Mouse (Mus musculus): Measurements from ENCODE around the gene Clip2. TPM values are rescaled to one million over a fixed set of nuclear protein-coding genes. Genes with fewer than 3 reads are reported as not detected.
A peak's percentile ranks its signal among the peaks of the same experiment; 100 is the strongest.

The Clip2 gene
- polyA plus RNA-seq, 1 experiment from 2014 or later, result 16.7 TPM

- H3K36me3 ChIP-seq (ENCODE audit: control insufficient read depth, insufficient read depth, low read length), result peaks cover 53% of the 10 kb centered on the region
- no peak overlapping the region for H3K27ac ChIP-seq (ENCODE audit: low read length)
- ATAC-seq, result peak; percentile 37; the same call in 1 of the 2 replicates
Measured at GRCm38 (mm10) chr5:134494142-134494541, 58.1 kb downstream of the Clip2 start.

GRCm38 (mm10) chr5:134492956-134493355 is 59.3 kb downstream of the Clip2 start:
- no peak overlapping the region for H3K4me2 ChIP-seq (ENCODE audit: low read length)
- ATAC-seq, result no peak
- H3K9me3 ChIP-seq (replicated peaks; ENCODE audit: control insufficient read depth, low read length, poor library complexity, severe bottlenecking), result no peaks in the 10 kb centered on the region
- H3K36me3 ChIP-seq (ENCODE audit: control insufficient read depth, insufficient read depth, low read length), result peaks cover 50% of the 10 kb centered on the region
- H3K4me1 ChIP-seq (ENCODE audit: control insufficient read depth, insufficient read depth, low read length), result no peaks in the 10 kb centered on the region
- no peak overlapping the region for H3K27ac ChIP-seq (ENCODE audit: low read length)
- WGBS, result 97% methylated on average over 4 of the region's 4 CpGs
- H3K27me3 ChIP-seq (ENCODE audit: control insufficient read depth, insufficient read depth, low read depth, low read length), result no peaks in the 10 kb centered on the region
- H3K4me3 ChIP-seq (ENCODE audit: low read depth, low read length), result no peak overlapping the region
- H3K9ac ChIP-seq (ENCODE audit: low read depth, low read length), result no peak overlapping the region

More at GRCm38 (mm10) chr5:134494142-134494541, 58.1 kb downstream of the Clip2 start:
- no peaks in the 10 kb centered on the region for H3K4me1 ChIP-seq (ENCODE audit: control insufficient read depth, insufficient read depth, low read length)
- no peak overlapping the region for H3K4me3 ChIP-seq (ENCODE audit: low read depth, low read length)
- 54% methylated on average over 11 of the region's 11 CpGs for WGBS
- H3K9me3 ChIP-seq (replicated peaks; ENCODE audit: control insufficient read depth, low read length, poor library complexity, severe bottlenecking), result no peaks in the 10 kb centered on the region
- no peak overlapping the region for H3K9ac ChIP-seq (ENCODE audit: low read depth, low read length)
- H3K4me2 ChIP-seq (ENCODE audit: low read length), result no peak overlapping the region
- H3K27me3 ChIP-seq (ENCODE audit: control insufficient read depth, insufficient read depth, low read depth, low read length), result no peaks in the 10 kb centered on the region

- H3K4me1 ChIP-seq (ENCODE audit: control insufficient read depth, insufficient read depth, low read length), result no peaks in the 10 kb centered on the region
- no peaks in the 10 kb centered on the region for H3K27me3 ChIP-seq (ENCODE audit: control insufficient read depth, insufficient read depth, low read depth, low read length)
- H3K27ac ChIP-seq (ENCODE audit: low read length), result no peak overlapping the region
- no peak overlapping the region for H3K4me2 ChIP-seq (ENCODE audit: low read length)
- H3K9ac ChIP-seq (ENCODE audit: low read depth, low read length), result no peak overlapping the region
- H3K9me3 ChIP-seq (replicated peaks; ENCODE audit: control insufficient read depth, low read length, poor library complexity, severe bottlenecking), result no peaks in the 10 kb centered on the region
- WGBS, result 27% methylated on average over 18 of the region's 18 CpGs
- no peak overlapping the region for H3K4me3 ChIP-seq (ENCODE audit: low read depth, low read length)
- ATAC-seq, result no peak
- peaks cover 39% of the 10 kb centered on the region for H3K36me3 ChIP-seq (ENCODE audit: control insufficient read depth, insufficient read depth, low read length)
Measured at GRCm38 (mm10) chr5:134491712-134492417, 60.4 kb downstream of the Clip2 start.

GRCm38 (mm10) chr5:134491206-134491605 is 61.0 kb downstream of the Clip2 start:
- no peak overlapping the region for H3K9ac ChIP-seq (ENCODE audit: low read depth, low read length)
- H3K4me3 ChIP-seq (ENCODE audit: low read depth, low read length), result no peak overlapping the region
- no peaks in the 10 kb centered on the region for H3K9me3 ChIP-seq (replicated peaks; ENCODE audit: control insufficient read depth, low read length, poor library complexity, severe bottlenecking)
- no peak for ATAC-seq
- 89% methylated on average over 2 of the region's 2 CpGs for whole genome bisulfite sequencing
- no peaks in the 10 kb centered on the region for H3K27me3 ChIP-seq (ENCODE audit: control insufficient read depth, insufficient read depth, low read depth, low read length)
- no peak overlapping the region for H3K4me2 ChIP-seq (ENCODE audit: low read length)
- no peak overlapping the region for H3K27ac ChIP-seq (ENCODE audit: low read length)
- H3K4me1 ChIP-seq (ENCODE audit: control insufficient read depth, insufficient read depth, low read length), result no peaks in the 10 kb centered on the region
- H3K36me3 ChIP-seq (ENCODE audit: control insufficient read depth, insufficient read depth, low read length), result peaks cover 35% of the 10 kb centered on the region

GRCm38 (mm10) chr5:134490465-134490864 is 61.8 kb downstream of the Clip2 start:
- ATAC-seq, result no peak
- Histone ChIP-seq H3K27ac (ENCODE audit: low read length) (no peak overlapping the region), H3K4me3 (ENCODE audit: low read depth, low read length) (no peak overlapping the region), H3K4me1 (ENCODE audit: control insufficient read depth, insufficient read depth, low read length) (no peaks in the 10 kb centered on the region), H3K9me3 (replicated peaks; ENCODE audit: control insufficient read depth, low read length, poor library complexity, severe bottlenecking) (no peaks in the 10 kb centered on the region), H3K27me3 (ENCODE audit: control insufficient read depth, insufficient read depth, low read depth, low read length) (no peaks in the 10 kb centered on the region), H3K4me2 (ENCODE audit: low read length) (no peak overlapping the region), H3K9ac (ENCODE audit: low read depth, low read length) (no peak overlapping the region), H3K36me3 (ENCODE audit: control insufficient read depth, insufficient read depth, low read length) (peaks cover 28% of the 10 kb centered on the region)
- 86% methylated on average over 12 of the region's 12 CpGs for whole genome bisulfite sequencing

- no peaks in the 10 kb centered on the region for H3K4me1 ChIP-seq (ENCODE audit: control insufficient read depth, insufficient read depth, low read length)
- 29% methylated on average over 9 of the region's 9 CpGs for WGBS
- H3K27ac ChIP-seq (ENCODE audit: low read length), result no peak overlapping the region; the same call in 1 of the 2 replicates
- peaks cover 22% of the 10 kb centered on the region for H3K36me3 ChIP-seq (ENCODE audit: control insufficient read depth, insufficient read depth, low read length)
- no peak for ATAC-seq
- H3K4me3 ChIP-seq (ENCODE audit: low read depth, low read length), result no peak overlapping the region
- H3K9ac ChIP-seq (ENCODE audit: low read depth, low read length), result no peak overlapping the region
- no peak overlapping the region for H3K4me2 ChIP-seq (ENCODE audit: low read length)
- H3K9me3 ChIP-seq (replicated peaks; ENCODE audit: control insufficient read depth, low read length, poor library complexity, severe bottlenecking), result no peaks in the 10 kb centered on the region
- H3K27me3 ChIP-seq (ENCODE audit: control insufficient read depth, insufficient read depth, low read depth, low read length), result no peaks in the 10 kb centered on the region
Measured at GRCm38 (mm10) chr5:134489583-134489982, 62.7 kb downstream of the Clip2 start.

- Histone ChIP-seq H3K27me3 (ENCODE audit: control insufficient read depth, insufficient read depth, low read depth, low read length) (no peaks in the 10 kb centered on the region), H3K4me3 (ENCODE audit: low read depth, low read length) (no peak overlapping the region), H3K4me2 (ENCODE audit: low read length) (no peak overlapping the region), H3K4me1 (ENCODE audit: control insufficient read depth, insufficient read depth, low read length) (no peaks in the 10 kb centered on the region), H3K27ac (ENCODE audit: low read length) (no peak overlapping the region), H3K9ac (ENCODE audit: low read depth, low read length) (no peak overlapping the region), H3K36me3 (ENCODE audit: control insufficient read depth, insufficient read depth, low read length) (peaks cover 19% of the 10 kb centered on the region), H3K9me3 (replicated peaks; ENCODE audit: control insufficient read depth, low read length, poor library complexity, severe bottlenecking) (no peaks in the 10 kb centered on the region)
- no peak for ATAC-seq
- WGBS, result 94% methylated on average over 4 of the region's 4 CpGs
Measured at GRCm38 (mm10) chr5:134488596-134488995, 63.6 kb downstream of the Clip2 start.

GRCm38 (mm10) chr5:134488042-134488441 is 64.2 kb downstream of the Clip2 start:
- Histone ChIP-seq H3K27me3 (ENCODE audit: control insufficient read depth, insufficient read depth, low read depth, low read length) (no peaks in the 10 kb centered on the region), H3K36me3 (ENCODE audit: control insufficient read depth, insufficient read depth, low read length) (peaks cover 15% of the 10 kb centered on the region), H3K4me2 (ENCODE audit: low read length) (no peak overlapping the region), H3K27ac (ENCODE audit: low read length) (peak overlapping the region; percentile 5; the same call in 1 of the 2 replicates), H3K9ac (ENCODE audit: low read depth, low read length) (no peak overlapping the region), H3K9me3 (replicated peaks; ENCODE audit: control insufficient read depth, low read length, poor library complexity, severe bottlenecking) (no peaks in the 10 kb centered on the region), H3K4me1 (ENCODE audit: control insufficient read depth, insufficient read depth, low read length) (no peaks in the 10 kb centered on the region), H3K4me3 (ENCODE audit: low read depth, low read length) (no peak overlapping the region)
- no peak for ATAC-seq
- 74% methylated on average over 10 of the region's 10 CpGs for WGBS

- H3K9ac ChIP-seq (ENCODE audit: low read depth, low read length), result no peak overlapping the region
- H3K4me1 ChIP-seq (ENCODE audit: control insufficient read depth, insufficient read depth, low read length), result no peaks in the 10 kb centered on the region
- H3K27me3 ChIP-seq (ENCODE audit: control insufficient read depth, insufficient read depth, low read depth, low read length), result no peaks in the 10 kb centered on the region
- H3K36me3 ChIP-seq (ENCODE audit: control insufficient read depth, insufficient read depth, low read length), result peaks cover 12% of the 10 kb centered on the region
- no peak overlapping the region for H3K4me3 ChIP-seq (ENCODE audit: low read depth, low read length)
- ATAC-seq, result peak; percentile 65
- no peak overlapping the region for H3K27ac ChIP-seq (ENCODE audit: low read length)
- WGBS, result 62% methylated on average over 13 of the region's 13 CpGs
- no peak overlapping the region for H3K4me2 ChIP-seq (ENCODE audit: low read length)
- no peaks in the 10 kb centered on the region for H3K9me3 ChIP-seq (replicated peaks; ENCODE audit: control insufficient read depth, low read length, poor library complexity, severe bottlenecking)
Measured at GRCm38 (mm10) chr5:134485900-134486665, 66.2 kb downstream of the Clip2 start.

Measured in midbrain, embryonic 16.5 days (tissue).